Mouse (Mus musculus): ENCODE results near the gene Igsf8.

Gene Igsf8

DNA sequence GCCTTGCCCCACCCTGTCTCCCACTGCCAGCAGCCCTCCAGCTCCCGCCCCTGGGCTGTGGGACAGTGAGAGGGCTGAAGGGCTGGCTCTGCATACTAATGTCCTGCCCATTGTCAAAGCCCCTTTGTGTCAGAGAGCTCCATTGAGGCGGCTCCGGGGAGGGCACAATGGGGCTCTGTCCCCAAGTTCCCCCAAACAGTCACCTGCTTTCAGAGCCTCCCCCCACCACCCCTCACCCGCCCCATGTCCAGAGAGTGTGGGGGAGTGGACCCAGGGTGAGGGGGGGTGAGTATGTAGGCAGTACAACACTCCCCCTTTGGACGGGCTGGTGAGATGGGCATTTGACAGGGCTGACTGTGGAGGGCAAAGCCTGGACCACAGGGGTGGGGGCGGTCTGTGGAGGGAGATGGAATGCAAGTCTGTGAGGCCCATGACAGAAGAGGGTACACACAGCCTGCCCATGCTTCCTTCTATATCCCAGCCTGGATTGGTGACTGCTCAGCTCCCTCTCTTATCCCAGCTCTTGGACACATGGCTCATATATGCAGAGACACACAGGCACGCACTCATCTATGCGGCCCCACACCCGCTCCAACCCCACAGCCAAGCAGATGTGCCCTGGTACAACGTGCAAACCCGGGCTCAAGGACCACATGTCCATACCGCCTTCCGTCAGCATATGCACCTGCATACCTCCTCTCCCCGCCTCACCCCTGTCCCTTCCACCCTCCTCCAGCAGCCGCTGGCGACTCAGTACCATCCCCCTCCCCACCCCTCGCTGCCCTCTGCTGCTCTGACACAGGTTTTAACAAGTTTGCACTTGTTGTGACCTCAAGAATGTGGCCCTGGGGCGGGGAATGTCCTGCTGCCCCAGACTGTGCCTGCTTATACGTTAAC, 88.7 kb downstream of the Igsf8 start:
- DNase-seq (ENCODE audit: low spot score), result no peak

DNA sequence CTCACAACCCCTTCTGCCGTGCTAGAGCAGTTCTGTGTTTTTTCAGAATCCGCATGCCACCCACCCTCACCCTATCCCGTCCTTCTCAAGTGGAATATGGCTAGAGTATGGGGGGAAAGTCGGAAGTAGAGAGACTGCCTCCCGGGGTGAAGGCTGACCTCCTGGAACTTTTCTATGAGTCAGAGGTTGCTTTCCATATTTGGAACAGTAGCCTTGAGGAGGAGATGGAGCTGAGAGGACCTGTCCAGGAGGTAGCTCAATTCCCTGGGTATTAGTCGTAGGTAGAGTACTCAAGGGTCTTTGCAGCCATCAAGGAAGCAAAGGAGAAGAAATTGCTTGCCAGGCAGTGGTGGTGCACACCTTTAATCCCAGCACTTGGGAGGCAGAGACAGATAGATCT, 90.6 kb downstream of the Igsf8 start:
- DNase-seq (ENCODE audit: low spot score), result no peak

DNA sequence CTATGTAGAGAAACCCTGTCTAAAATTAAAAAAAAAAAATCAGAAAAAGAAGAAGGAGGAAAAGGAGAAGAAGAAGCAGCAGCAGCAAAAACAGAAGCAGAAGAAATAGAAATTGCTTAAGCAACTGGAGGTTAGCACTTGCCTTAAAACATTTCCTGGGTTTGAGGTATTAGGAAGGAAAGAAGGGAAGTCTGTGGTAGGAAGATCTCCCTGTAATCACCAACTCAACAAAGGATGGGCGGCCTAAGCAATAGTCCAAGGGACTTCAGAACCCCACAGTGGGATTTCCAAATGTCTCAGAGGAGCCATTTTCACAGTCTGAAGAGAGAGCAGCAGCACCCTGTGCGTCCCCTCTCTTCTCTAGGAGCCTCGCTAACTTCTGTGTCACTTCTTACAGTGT, 91.0 kb downstream of the Igsf8 start:
- DNase-seq (ENCODE audit: low spot score), result no peak

DNA sequence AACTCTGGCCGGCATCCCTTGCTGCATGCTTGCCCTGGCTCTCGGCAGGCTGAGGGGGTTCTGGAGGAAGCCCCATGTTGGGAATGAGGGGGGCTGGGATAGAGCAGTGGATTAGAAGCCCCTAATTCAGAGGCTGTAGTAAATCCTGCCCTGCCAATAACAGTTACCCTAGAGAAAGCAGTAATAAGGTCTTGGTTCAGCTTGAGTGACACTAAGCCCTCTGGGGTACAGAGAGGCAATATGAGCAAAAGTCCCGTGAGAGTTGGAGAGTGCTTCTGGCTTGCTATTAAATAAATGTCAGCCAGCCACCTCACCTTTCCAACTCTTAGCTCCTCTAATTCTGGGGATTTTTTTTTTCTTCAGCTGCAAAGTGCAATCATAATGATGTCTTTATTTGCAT, 93.9 kb downstream of the Igsf8 start:
- DNase-seq (ENCODE audit: low spot score), result no peak

DNA sequence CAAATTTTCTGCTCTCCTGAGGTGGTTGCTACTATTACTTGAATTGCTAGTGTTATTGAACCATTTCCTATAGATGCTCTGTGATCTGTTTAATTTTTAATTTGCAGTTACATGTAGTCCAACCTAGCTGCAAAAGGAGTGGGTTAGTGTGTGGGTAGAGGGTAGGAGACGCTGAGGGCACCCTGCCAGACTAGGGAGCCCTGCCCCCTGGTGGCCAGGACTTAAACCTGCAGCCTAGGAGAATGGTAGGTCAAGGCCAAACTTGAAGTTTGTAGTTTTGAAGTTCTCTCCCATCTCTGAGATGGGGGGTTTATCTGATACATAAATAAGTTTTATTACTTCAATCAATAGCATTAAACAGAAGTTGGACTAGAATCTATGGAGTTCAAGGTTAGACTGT, 96.1 kb downstream of the Igsf8 start:
- DNase-seq (ENCODE audit: low spot score), result peak; percentile 31

DNA sequence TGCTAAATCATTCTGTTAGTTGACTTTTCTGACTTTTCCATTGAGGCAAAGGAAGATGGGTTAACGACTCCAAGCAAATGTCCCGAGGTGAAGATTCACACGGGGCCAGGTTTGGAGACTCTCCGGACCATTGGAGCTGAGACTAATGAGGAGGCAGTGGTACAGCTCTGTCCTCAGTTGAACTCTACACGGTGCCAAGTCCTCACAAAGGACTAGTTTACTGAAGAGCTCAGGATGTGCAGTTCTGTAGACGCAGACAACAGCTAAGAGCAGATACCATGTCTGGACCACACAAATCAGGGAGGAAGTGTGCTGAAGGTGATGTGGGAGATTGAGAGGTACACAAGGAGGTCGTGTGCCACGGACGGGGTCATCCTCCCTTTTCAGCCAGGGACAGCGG, 96.9 kb downstream of the Igsf8 start:
- no peak for DNase-seq (ENCODE audit: low spot score)

DNA sequence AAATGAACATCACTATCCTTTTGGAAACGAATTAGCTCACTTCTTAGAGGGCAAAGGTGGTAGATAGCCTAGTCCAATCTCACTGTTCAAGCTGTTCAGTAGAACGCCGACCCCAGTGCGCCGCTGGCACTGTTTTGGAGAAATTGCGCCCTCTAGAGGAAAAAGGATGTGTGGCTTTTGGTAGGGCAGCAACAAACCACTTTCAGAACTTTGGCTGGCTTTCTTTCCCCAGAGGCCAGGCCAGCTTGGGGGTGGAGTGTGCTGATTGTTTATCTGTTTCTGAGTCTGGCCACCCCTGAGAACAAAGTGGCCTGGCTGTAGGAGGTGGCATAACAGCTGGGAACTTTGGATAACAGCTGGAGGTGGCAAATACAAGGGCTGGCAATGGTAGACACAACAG, 103.2 kb downstream of the Igsf8 start:
- DNase-seq (ENCODE audit: low spot score), result no peak

DNA sequence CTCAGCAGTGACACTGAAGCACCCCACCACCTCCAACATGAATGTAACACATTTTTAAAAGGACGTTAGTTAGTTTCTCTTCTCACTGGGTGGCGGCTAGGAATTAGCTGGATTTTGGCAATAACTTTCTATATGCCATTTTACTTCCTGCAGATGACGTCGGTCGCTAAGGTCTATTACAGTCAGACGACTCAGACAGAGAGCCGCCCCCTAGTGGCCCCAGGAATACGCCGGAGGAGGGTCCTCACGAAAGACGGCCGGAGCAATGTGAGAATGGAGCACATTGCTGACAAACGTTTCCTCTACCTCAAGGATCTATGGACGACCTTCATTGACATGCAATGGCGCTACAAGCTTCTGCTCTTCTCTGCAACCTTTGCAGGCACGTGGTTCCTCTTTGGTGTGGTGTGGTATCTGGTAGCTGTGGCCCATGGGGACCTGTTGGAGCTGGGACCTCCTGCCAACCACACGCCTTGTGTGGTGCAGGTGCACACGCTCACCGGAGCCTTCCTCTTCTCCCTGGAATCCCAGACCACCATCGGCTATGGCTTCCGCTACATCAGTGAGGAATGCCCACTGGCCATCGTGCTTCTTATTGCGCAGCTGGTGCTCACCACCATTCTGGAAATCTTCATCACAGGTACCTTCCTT, 107.5 kb downstream of the Igsf8 start:
- DNase-seq (ENCODE audit: low spot score), result no peak

All from ovary, postnatal 10 days (tissue).